Mouse (Mus musculus) lung, postnatal 0 days (tissue): ENCODE data around the gene Cfap299.

Experiments used
- CTCF ChIP-seq: IDR thresholded peaks from 2 replicates; pipeline ENCODE4 v1.5.1; 2016; ENCODE audit warnings: antibody characterized with exemption, mild to moderate bottlenecking
- EP300 ChIP-seq: IDR thresholded peaks from 2 replicates; pipeline ENCODE4 v1.6.1; 2016; ENCODE audit warnings: antibody characterized with exemption, mild to moderate bottlenecking, control low read depth

DNA sequence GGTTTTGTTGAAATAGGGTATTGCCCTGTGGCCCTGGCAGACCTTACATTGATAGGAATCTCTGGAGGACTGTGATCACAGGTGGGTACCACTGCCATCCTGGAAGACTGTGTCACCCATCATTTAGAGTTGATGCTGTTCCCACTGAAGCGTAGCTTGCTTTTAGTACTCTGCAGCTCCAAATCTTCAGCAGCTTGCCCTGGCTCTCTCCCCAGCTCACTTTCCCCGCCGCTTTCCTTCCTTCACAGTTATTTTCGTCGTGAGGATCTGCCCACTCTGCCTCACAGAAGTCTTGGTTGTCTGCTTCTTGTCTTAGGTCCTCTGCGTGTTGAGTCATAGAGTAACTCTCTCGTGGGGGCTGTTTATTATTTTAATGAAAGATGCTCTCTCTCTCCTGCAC lies 40.3 kb downstream of the Cfap299 start:
- TF ChIP-seq CTCF (no peak), EP300 (no peak)
